Mouse (Mus musculus) left cerebral cortex, adult 2 months (tissue): ENCODE data around the gene Cd28. TPM values are rescaled to one million over a fixed set of nuclear protein-coding genes. Genes with fewer than 3 reads are reported as not detected.
A peak's percentile ranks its signal among the peaks of the same experiment; 100 is the strongest.

ENCODE experiments used
- DNase-seq, 2 experiments: peaks; one replicate each; pipeline ENCODE4 v3.0.0; 2021 to 2022; ENCODE audit warnings: low spot score in 2 of 2, mixed read lengths in 1 of 2; ENCODE audit errors: extremely low spot score in 1 of 2
- H3K27ac ChIP-seq: fragments of 200-600 bp; 2 replicates; pipeline ENCODE4 v1.8.1; 2022
- H3K4me3 ChIP-seq: fragments of 200-600 bp; 2 replicates; pipeline ENCODE4 v1.8.1; 2022
- CTCF ChIP-seq: fragments of 200-600 bp; IDR thresholded peaks from 2 replicates; pipeline ENCODE4 v1.8.1; 2022; ENCODE audit warnings: antibody characterized with exemption, mild to moderate bottlenecking, moderate library complexity
- intact Hi-C: fragments of 180-260 bp; cut with DNase I; formaldehyde crosslinking; loops from one replicate; pipeline ENCODE4 v1.15.1; 2025
- total RNA-seq, 2 experiments: library from RNA; stranded (reverse); gene quantifications; 2 replicates each; pipeline ENCODE4 v1.2.3; 2021

Cd28 gene
- total RNA-seq, 2 experiments from 2014 or later, result 0.40 to 0.50 TPM

DNA sequence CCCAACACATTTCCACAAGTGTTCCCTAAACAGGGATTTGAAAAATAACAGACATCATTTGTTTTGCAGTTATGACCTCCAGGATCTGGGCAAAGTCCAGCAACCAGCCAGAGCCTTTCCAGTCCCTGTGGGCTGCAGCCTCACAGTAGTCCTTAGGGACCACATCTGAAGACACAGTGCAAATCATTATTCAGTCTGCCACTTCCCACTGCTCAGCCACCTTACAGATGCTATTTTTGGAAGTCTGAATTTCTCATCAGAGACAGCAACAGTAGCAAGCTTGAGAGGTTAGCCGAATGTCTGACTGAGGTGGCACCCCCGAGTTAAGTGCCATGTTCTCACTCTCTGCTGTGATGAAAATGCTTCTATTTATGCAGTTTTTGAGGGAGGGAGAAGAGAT is 15.3 kb downstream of the Cd28 start:
- intact Hi-C loops, result loop anchor here (10.0 kb wide), 1 partner anchor 113 kb away; no protein-coding TSS in a partner anchor
- TF ChIP-seq CTCF, result no peak
- no peak for DNase-seq
- no peak overlapping the region for H3K4me3 ChIP-seq
- peak overlapping the region; percentile 47; the same call in 1 of the 2 replicates for H3K27ac ChIP-seq

- TF ChIP-seq CTCF, result no peak
- intact Hi-C loops, result loop anchor here (10.0 kb wide), 1 partner anchor 110 kb away; no protein-coding TSS in a partner anchor
- no peak overlapping the region for H3K4me3 ChIP-seq
- no peak for DNase-seq
- H3K27ac ChIP-seq, result no peak overlapping the region
These were observed 18.7 kb downstream of the Cd28 start for GRCm38 (mm10) chr1:60735072-60735907.

DNA sequence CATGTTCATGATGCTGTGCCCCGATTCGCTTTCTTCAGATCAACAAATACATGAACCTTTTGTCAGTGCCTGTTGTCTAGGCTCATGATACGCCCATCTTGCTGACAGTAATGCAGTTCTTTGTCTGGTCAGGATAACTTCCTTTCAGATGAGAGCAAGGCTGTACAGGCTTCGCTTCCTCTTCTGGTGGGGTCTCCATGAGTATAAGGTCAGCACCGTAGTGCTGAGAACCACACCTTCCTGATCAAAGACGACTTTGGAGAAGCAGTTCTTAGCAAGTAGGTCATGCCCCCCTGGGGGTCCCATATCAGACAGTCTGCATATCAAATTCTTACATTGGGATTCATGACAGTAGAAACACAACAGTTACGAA is 19.3 kb downstream of the Cd28 start:
- no peak overlapping the region for H3K27ac ChIP-seq
- DNase-seq, result no peak
- intact Hi-C loops, result loop anchor here (10.0 kb wide), 1 partner anchor 109 kb away; no protein-coding TSS in a partner anchor
- no peak for TF ChIP-seq CTCF
- no peak overlapping the region for H3K4me3 ChIP-seq

DNA sequence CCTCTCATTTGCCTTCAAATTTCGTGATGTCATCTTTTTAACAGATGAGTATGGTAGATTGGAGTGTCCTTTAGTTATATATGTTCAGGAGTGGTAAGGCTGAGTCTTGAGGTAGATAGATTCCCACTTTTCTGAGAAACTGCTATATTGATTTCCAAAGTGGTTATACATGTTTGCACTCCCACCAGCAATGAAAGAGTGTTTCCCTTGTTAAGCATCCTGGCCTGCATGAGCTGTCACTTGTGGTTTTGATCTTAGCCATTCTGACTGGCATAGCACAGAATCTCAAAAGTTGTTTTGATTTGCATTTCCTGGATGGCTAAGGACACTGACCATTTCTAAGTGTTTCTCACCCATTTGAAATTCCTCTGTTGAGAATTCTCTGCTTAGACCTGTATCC is 27.7 kb downstream of the Cd28 start:
- Histone ChIP-seq H3K27ac (no peak overlapping the region), H3K4me3 (no peak overlapping the region)
- intact Hi-C loops, result no loop called here
- TF ChIP-seq CTCF, result no peak
- no peak for DNase-seq

DNA sequence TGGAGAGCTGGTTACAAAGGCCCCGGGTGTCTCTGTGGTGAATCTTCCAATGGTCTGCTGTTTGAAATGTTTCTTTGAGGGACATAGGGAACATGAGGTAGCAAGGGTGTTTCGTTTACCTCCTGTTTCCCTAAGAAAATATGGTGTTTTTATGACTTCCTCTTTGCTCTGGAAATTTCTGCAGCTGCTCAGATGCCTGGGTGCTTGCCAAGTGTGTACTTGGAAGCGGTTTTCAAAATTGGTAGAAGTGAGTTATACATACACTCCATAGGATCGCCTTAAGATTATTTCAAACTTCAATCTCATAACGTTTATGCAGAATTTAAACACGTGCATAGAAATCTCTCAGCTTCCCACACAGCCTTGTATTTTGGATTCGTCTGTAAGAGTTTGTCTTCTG is 29.1 kb downstream of the Cd28 start:
- intact Hi-C loops, result no loop called here
- no peak for TF ChIP-seq CTCF
- DNase-seq, result no peak
- Histone ChIP-seq H3K27ac (no peak overlapping the region), H3K4me3 (no peak overlapping the region)

GRCm38 (mm10) chr1:60746153-60746552 is 29.6 kb downstream of the Cd28 start:
- TF ChIP-seq CTCF, result no peak
- intact Hi-C loops, result no loop called here
- no peak for DNase-seq
- H3K4me3 ChIP-seq, result no peak overlapping the region
- no peak overlapping the region for H3K27ac ChIP-seq

DNA sequence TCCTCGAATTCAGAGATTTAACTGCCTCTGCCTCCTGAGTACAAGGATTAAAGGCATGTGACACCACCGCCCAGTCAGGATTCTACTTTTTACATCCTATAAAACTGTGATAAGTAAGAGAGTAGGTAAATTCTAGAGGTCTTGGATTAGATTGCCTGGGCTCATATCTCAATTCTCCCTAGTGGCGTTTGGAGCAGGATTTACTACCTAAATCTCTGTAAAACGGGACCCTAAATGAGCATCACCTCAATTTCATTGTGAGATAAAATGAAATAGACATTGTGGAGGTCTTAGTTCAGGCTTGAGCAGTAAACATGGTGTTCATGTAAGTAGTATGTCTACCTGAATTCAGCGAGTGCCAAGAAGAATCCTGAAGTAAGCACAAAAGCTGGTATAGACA is 30.3 kb downstream of the Cd28 start:
- no peak overlapping the region for H3K4me3 ChIP-seq
- no peak for TF ChIP-seq CTCF
- intact Hi-C loops, result no loop called here
- DNase-seq, result no peak
- H3K27ac ChIP-seq, result no peak overlapping the region

DNA sequence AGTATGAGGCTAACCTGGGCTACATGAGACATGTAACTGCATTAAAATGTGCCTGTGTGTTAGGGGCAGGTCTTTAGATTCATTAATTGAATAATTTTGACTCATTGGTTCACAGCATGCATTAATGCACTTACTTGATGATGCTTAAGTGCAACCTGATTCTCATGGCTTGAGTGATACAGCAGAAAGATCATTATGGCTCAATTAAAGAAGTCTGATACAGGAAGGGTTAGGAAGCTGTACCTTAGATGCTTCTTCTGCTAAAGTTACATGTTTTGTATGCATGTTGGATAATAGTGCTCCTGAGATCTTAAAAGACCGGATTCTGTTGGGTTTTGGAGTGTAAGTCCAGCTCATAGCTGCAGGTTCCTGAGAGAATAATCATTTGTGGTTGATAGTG is 31.7 kb downstream of the Cd28 start:
- H3K27ac ChIP-seq, result no peak overlapping the region
- no peak for DNase-seq
- no peak for TF ChIP-seq CTCF
- no peak overlapping the region for H3K4me3 ChIP-seq
- intact Hi-C loops, result no loop called here

- intact Hi-C loops, result no loop called here
- TF ChIP-seq CTCF, result no peak
- Histone ChIP-seq H3K27ac (no peak overlapping the region), H3K4me3 (no peak overlapping the region)
- DNase-seq, result no peak
These were observed 32.3 kb downstream of the Cd28 start for GRCm38 (mm10) chr1:60748936-60749335.

GRCm38 (mm10) chr1:60749346-60749840 is 32.8 kb downstream of the Cd28 start:
- DNase-seq, result no peak
- no peak for TF ChIP-seq CTCF
- Histone ChIP-seq H3K27ac (no peak overlapping the region), H3K4me3 (no peak overlapping the region)
- intact Hi-C loops, result no loop called here

- intact Hi-C loops, result no loop called here
- TF ChIP-seq CTCF, result no peak
These were observed 33.7 kb downstream of the Cd28 start for GRCm38 (mm10) chr1:60750201-60750765.

GRCm38 (mm10) chr1:60751011-60751410 is 34.4 kb downstream of the Cd28 start:
- Histone ChIP-seq H3K27ac (no peak overlapping the region), H3K4me3 (no peak overlapping the region)
- intact Hi-C loops, result no loop called here
- no peak for TF ChIP-seq CTCF
- no peak for DNase-seq

More at GRCm38 (mm10) chr1:60750201-60750765, 33.7 kb downstream of the Cd28 start:
- H3K27ac ChIP-seq, result no peak overlapping the region
- H3K4me3 ChIP-seq, result no peak overlapping the region
- DNase-seq, result no peak

GRCm38 (mm10) chr1:60752986-60753385 is 36.4 kb downstream of the Cd28 start:
- no peak for DNase-seq
- H3K27ac ChIP-seq, result no peak overlapping the region
- no peak for TF ChIP-seq CTCF
- no peak overlapping the region for H3K4me3 ChIP-seq
- intact Hi-C loops, result no loop called here
